Mouse (Mus musculus): Measurements from ENCODE around the gene Hmox1. TPM values are rescaled to one million over a fixed set of nuclear protein-coding genes. Genes with fewer than 3 reads are reported as not detected.

The Hmox1 gene
- polyA plus RNA-seq, 1 experiment from 2014 or later, result 14.6 TPM

DNA sequence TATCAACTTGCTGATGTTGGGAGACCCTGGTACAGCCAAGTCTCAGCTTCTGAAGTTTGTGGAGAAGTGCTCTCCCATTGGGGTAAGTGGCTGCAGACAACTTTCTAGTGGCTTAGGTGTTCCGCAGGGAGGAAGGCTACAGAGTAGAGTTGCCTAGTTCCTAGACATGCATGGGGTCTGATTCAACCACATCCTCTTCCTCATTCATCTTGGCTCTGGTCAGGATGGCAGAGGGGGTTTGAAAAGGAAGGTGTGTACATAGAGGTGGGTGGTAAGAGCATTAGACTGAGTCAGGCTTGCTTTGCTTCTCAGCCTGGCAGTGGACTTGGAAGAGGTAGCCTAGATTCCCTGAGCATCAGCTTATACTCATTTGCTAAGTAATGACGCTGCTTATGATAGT lies 25.9 kb downstream of the Hmox1 start:
- Histone ChIP-seq H3K9me3 (ENCODE audit: control insufficient read depth, low read length) (no peaks in the 10 kb centered on the region), H3K36me3 (ENCODE audit: control insufficient read depth, insufficient read depth, low read length) (peaks cover 100% of the 10 kb centered on the region)
- 93% methylated on average over 2 of the region's 2 CpGs for WGBS

GRCm38 (mm10) chr8:75119747-75120146 lies 26.3 kb downstream of the Hmox1 start:
- Histone ChIP-seq H3K36me3 (ENCODE audit: control insufficient read depth, insufficient read depth, low read length) (peaks cover 100% of the 10 kb centered on the region), H3K4me3 (ENCODE audit: control insufficient read depth in 1 of 2, insufficient read depth in 1 of 2, low read depth in 1 of 2, low read length in 2 of 2) (no peak overlapping the region), H3K9me3 (ENCODE audit: control insufficient read depth, low read length) (no peaks in the 10 kb centered on the region), H3K27ac (replicated peaks in 1 of 2; ENCODE audit: control insufficient read depth in 1 of 2, insufficient read depth in 1 of 2, low read depth in 2 of 2, low read length in 2 of 2) (no peak overlapping the region), H3K4me1 (ENCODE audit: control insufficient read depth in 2 of 2, insufficient read depth in 2 of 2, low read length in 2 of 2) (no peaks in the 10 kb centered on the region), H3K9ac (ENCODE audit: low read length) (no peak overlapping the region), H3K4me2 (ENCODE audit: low read length) (no peak overlapping the region), H3K27me3 (ENCODE audit: control insufficient read depth, insufficient read depth, low read length) (no peaks in the 10 kb centered on the region)
- ATAC-seq (ENCODE audit: insufficient number of reproducible peaks, insufficient read depth, low FRiP score, low read depth), result no peak
- 92% methylated on average over 2 of the region's 2 CpGs for WGBS

More for the DNA sequence above, 25.9 kb downstream of the Hmox1 start:
- Histone ChIP-seq H3K27ac (replicated peaks in 1 of 2; ENCODE audit: control insufficient read depth in 1 of 2, insufficient read depth in 1 of 2, low read depth in 2 of 2, low read length in 2 of 2) (no peak overlapping the region), H3K4me1 (ENCODE audit: control insufficient read depth in 2 of 2, insufficient read depth in 2 of 2, low read length in 2 of 2) (no peaks in the 10 kb centered on the region), H3K4me2 (ENCODE audit: low read length) (no peak overlapping the region), H3K27me3 (ENCODE audit: control insufficient read depth, insufficient read depth, low read length) (no peaks in the 10 kb centered on the region), H3K4me3 (ENCODE audit: control insufficient read depth in 1 of 2, insufficient read depth in 1 of 2, low read depth in 1 of 2, low read length in 2 of 2) (no peak overlapping the region), H3K9ac (ENCODE audit: low read length) (no peak overlapping the region)
- no peak for ATAC-seq (ENCODE audit: insufficient number of reproducible peaks, insufficient read depth, low FRiP score, low read depth)

GRCm38 (mm10) chr8:75127406-75127805 lies 34.0 kb downstream of the Hmox1 start:
- H3K9ac ChIP-seq (ENCODE audit: low read length), result no peak overlapping the region
- no peaks in the 10 kb centered on the region for H3K4me1 ChIP-seq (ENCODE audit: control insufficient read depth in 2 of 2, insufficient read depth in 2 of 2, low read length in 2 of 2)
- 85% methylated on average over 1 of the region's 1 CpGs for WGBS
- no peak overlapping the region for H3K4me3 ChIP-seq (ENCODE audit: control insufficient read depth in 1 of 2, insufficient read depth in 1 of 2, low read depth in 1 of 2, low read length in 2 of 2)
- no peak for ATAC-seq (ENCODE audit: insufficient number of reproducible peaks, insufficient read depth, low FRiP score, low read depth)
- no peak overlapping the region for H3K4me2 ChIP-seq (ENCODE audit: low read length)
- H3K27ac ChIP-seq (replicated peaks in 1 of 2; ENCODE audit: control insufficient read depth in 1 of 2, insufficient read depth in 1 of 2, low read depth in 2 of 2, low read length in 2 of 2), result no peak overlapping the region
- no peaks in the 10 kb centered on the region for H3K27me3 ChIP-seq (ENCODE audit: control insufficient read depth, insufficient read depth, low read length)
- H3K36me3 ChIP-seq (ENCODE audit: control insufficient read depth, insufficient read depth, low read length), result peaks cover 79% of the 10 kb centered on the region
- no peaks in the 10 kb centered on the region for H3K9me3 ChIP-seq (ENCODE audit: control insufficient read depth, low read length)

- no peaks in the 10 kb centered on the region for H3K27me3 ChIP-seq (ENCODE audit: control insufficient read depth, insufficient read depth, low read length)
- H3K36me3 ChIP-seq (ENCODE audit: control insufficient read depth, insufficient read depth, low read length), result peaks cover 29% of the 10 kb centered on the region
- no peak overlapping the region for H3K4me2 ChIP-seq (ENCODE audit: low read length)
- no peak for ATAC-seq (ENCODE audit: insufficient number of reproducible peaks, insufficient read depth, low FRiP score, low read depth)
- no peaks in the 10 kb centered on the region for H3K9me3 ChIP-seq (ENCODE audit: control insufficient read depth, low read length)
- H3K4me1 ChIP-seq (ENCODE audit: control insufficient read depth in 2 of 2, insufficient read depth in 2 of 2, low read length in 2 of 2), result peaks cover 6 to 23% of the 10 kb centered on the region in 2 experiments
- WGBS, result 7% methylated on average over 3 of the region's 3 CpGs
- H3K4me3 ChIP-seq (ENCODE audit: control insufficient read depth in 1 of 2, insufficient read depth in 1 of 2, low read depth in 1 of 2, low read length in 2 of 2), result no peak overlapping the region
- H3K27ac ChIP-seq (replicated peaks in 1 of 2; ENCODE audit: control insufficient read depth in 1 of 2, insufficient read depth in 1 of 2, low read depth in 2 of 2, low read length in 2 of 2), result no peak overlapping the region
- no peak overlapping the region for H3K9ac ChIP-seq (ENCODE audit: low read length)
Observed at GRCm38 (mm10) chr8:75132485-75132884, 39.1 kb downstream of the Hmox1 start.

DNA sequence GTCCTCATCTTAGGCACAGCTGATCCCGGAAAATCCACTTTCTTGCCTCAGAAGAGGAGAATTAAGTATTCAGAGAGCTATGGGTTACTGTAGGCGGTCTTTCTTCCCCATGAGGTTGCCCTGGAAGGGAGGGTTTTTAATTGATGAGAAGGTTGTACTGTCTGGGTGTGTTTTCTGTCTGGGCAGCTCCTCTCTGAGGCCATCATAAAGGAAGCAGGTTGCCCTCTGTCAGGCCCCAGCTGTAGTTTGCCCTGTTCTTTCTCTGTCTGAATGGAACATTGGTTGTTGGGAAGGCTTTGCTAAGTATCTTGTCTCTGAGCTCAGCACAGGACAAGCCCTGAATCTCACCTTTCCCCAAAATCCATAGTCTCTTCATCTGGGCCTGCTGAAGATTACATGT lies 40.0 kb downstream of the Hmox1 start:
- H3K9me3 ChIP-seq (ENCODE audit: control insufficient read depth, low read length), result no peaks in the 10 kb centered on the region
- H3K4me2 ChIP-seq (ENCODE audit: low read length), result no peak overlapping the region
- H3K27me3 ChIP-seq (ENCODE audit: control insufficient read depth, insufficient read depth, low read length), result no peaks in the 10 kb centered on the region
- peaks cover 6 to 23% of the 10 kb centered on the region in 2 experiments for H3K4me1 ChIP-seq (ENCODE audit: control insufficient read depth in 2 of 2, insufficient read depth in 2 of 2, low read length in 2 of 2)
- WGBS, result 91% methylated on average over 2 of the region's 2 CpGs
- no peak overlapping the region for H3K27ac ChIP-seq (replicated peaks in 1 of 2; ENCODE audit: control insufficient read depth in 1 of 2, insufficient read depth in 1 of 2, low read depth in 2 of 2, low read length in 2 of 2)
- H3K9ac ChIP-seq (ENCODE audit: low read length), result no peak overlapping the region
- H3K4me3 ChIP-seq (ENCODE audit: control insufficient read depth in 1 of 2, insufficient read depth in 1 of 2, low read depth in 1 of 2, low read length in 2 of 2), result no peak overlapping the region
- H3K36me3 ChIP-seq (ENCODE audit: control insufficient read depth, insufficient read depth, low read length), result peaks cover 20% of the 10 kb centered on the region
- ATAC-seq (ENCODE audit: insufficient number of reproducible peaks, insufficient read depth, low FRiP score, low read depth), result no peak

DNA sequence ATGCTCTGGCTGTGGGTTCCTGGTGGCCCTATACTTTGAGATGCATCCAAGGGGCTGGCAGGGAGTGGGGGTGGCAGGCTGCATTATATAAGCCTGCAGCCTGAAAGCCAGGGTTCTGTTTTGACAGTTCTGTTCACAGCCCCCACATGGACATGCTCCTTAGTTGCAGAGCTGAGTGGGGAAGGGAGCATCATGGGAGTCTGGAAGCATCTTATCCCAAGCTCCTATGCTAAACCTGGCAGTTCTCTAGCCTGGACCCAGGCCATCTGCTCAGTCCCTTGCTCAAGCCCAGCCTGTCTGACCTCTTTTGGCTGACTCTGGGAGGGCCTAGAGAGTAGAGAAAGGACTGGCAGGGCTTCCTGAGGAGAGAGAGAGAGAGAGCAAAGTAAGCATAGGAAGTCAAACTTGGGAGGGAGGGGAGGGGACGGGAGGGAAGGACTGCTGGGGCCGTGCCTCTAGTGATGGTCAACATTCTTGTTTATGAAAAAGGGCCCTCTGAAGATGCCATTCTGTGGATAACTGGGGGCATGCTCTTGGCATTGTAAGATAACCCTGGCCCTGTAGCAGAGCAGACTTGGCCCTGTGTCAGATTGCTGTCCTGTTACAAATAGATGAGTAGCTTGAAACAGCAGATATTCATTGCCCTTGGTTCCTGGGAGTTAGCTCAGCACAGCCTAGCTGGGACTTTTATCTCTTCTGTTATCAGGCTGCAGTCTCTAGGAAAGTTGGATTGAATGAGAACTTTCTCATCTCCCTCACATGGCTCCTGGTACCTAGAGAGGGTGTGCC lies 41.4 kb downstream of the Hmox1 start:
- H3K27me3 ChIP-seq (ENCODE audit: control insufficient read depth, insufficient read depth, low read length), result no peaks in the 10 kb centered on the region
- H3K9me3 ChIP-seq (ENCODE audit: control insufficient read depth, low read length), result no peaks in the 10 kb centered on the region
- peaks cover 7% of the 10 kb centered on the region; the same call in 1 of the 2 replicates for H3K36me3 ChIP-seq (ENCODE audit: control insufficient read depth, insufficient read depth, low read length)
- no peak overlapping the region for H3K4me3 ChIP-seq (ENCODE audit: control insufficient read depth in 1 of 2, insufficient read depth in 1 of 2, low read depth in 1 of 2, low read length in 2 of 2)
- 24% methylated on average over 2 of the region's 2 CpGs for WGBS
- peak; percentile 29; the same call in 1 of the 2 replicates for ATAC-seq (ENCODE audit: insufficient number of reproducible peaks, insufficient read depth, low FRiP score, low read depth)
- H3K4me1 ChIP-seq (ENCODE audit: control insufficient read depth in 2 of 2, insufficient read depth in 2 of 2, low read length in 2 of 2), result peaks cover 6 to 23% of the 10 kb centered on the region in 2 experiments
- H3K27ac ChIP-seq (replicated peaks in 1 of 2; ENCODE audit: control insufficient read depth in 1 of 2, insufficient read depth in 1 of 2, low read depth in 2 of 2, low read length in 2 of 2), result peak overlapping the region in 1 of 2 experiments; percentile 47; a peak in 1 of 4 replicates
- H3K9ac ChIP-seq (ENCODE audit: low read length), result no peak overlapping the region
- no peak overlapping the region for H3K4me2 ChIP-seq (ENCODE audit: low read length)

GRCm38 (mm10) chr8:75135756-75136155 lies 42.3 kb downstream of the Hmox1 start:
- H3K27me3 ChIP-seq (ENCODE audit: control insufficient read depth, insufficient read depth, low read length), result no peaks in the 10 kb centered on the region
- no peak for ATAC-seq (ENCODE audit: insufficient number of reproducible peaks, insufficient read depth, low FRiP score, low read depth)
- H3K9ac ChIP-seq (ENCODE audit: low read length), result no peak overlapping the region
- H3K4me2 ChIP-seq (ENCODE audit: low read length), result no peak overlapping the region
- 4% methylated on average over 1 of the region's 1 CpGs for WGBS
- no peak overlapping the region for H3K27ac ChIP-seq (replicated peaks in 1 of 2; ENCODE audit: control insufficient read depth in 1 of 2, insufficient read depth in 1 of 2, low read depth in 2 of 2, low read length in 2 of 2)
- H3K4me1 ChIP-seq (ENCODE audit: control insufficient read depth in 2 of 2, insufficient read depth in 2 of 2, low read length in 2 of 2), result peaks cover 6 to 23% of the 10 kb centered on the region in 2 experiments
- no peaks in the 10 kb centered on the region for H3K9me3 ChIP-seq (ENCODE audit: control insufficient read depth, low read length)
- no peaks in the 10 kb centered on the region for H3K36me3 ChIP-seq (ENCODE audit: control insufficient read depth, insufficient read depth, low read length)
- H3K4me3 ChIP-seq (ENCODE audit: control insufficient read depth in 1 of 2, insufficient read depth in 1 of 2, low read depth in 1 of 2, low read length in 2 of 2), result no peak overlapping the region

DNA sequence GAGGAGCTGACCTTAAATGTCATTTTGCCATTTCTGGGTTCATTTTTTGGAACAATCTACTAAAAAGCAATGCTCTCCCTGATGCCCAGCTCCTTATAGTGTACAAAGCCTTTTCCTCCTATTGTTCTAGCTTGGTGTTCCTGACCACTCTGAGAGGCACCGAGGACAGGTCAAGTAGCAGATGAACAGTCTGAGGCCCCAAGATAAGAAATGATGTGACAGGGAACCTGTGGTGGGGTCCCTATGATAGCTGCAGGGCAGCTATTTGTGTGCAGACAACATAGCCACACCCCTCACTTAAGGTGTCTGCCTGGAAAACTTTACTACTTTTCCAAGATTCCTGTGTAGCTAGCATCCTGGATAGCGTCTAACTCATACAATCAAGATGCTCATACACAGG lies 42.8 kb downstream of the Hmox1 start:
- H3K36me3 ChIP-seq (ENCODE audit: control insufficient read depth, insufficient read depth, low read length), result no peaks in the 10 kb centered on the region
- H3K4me2 ChIP-seq (ENCODE audit: low read length), result no peak overlapping the region
- H3K4me3 ChIP-seq (ENCODE audit: control insufficient read depth in 1 of 2, insufficient read depth in 1 of 2, low read depth in 1 of 2, low read length in 2 of 2), result no peak overlapping the region
- H3K9me3 ChIP-seq (ENCODE audit: control insufficient read depth, low read length), result no peaks in the 10 kb centered on the region
- H3K27me3 ChIP-seq (ENCODE audit: control insufficient read depth, insufficient read depth, low read length), result no peaks in the 10 kb centered on the region
- ATAC-seq (ENCODE audit: insufficient number of reproducible peaks, insufficient read depth, low FRiP score, low read depth), result no peak
- WGBS, result 34% methylated on average over 2 of the region's 2 CpGs
- peaks cover 6 to 23% of the 10 kb centered on the region in 2 experiments for H3K4me1 ChIP-seq (ENCODE audit: control insufficient read depth in 2 of 2, insufficient read depth in 2 of 2, low read length in 2 of 2)
- H3K27ac ChIP-seq (replicated peaks in 1 of 2; ENCODE audit: control insufficient read depth in 1 of 2, insufficient read depth in 1 of 2, low read depth in 2 of 2, low read length in 2 of 2), result no peak overlapping the region
- no peak overlapping the region for H3K9ac ChIP-seq (ENCODE audit: low read length)

All from heart, embryonic 14.5 days (tissue).